Mouse (Mus musculus) C2C12 (cell line): ENCODE measurements around the gene Tmem232. TPM values are rescaled to one million over a fixed set of nuclear protein-coding genes. Genes with fewer than 3 reads are reported as not detected.
A peak's percentile ranks its signal among the peaks of the same experiment; 100 is the strongest.
"Not testable (repeated sequence)": the region's sequence is repeated elsewhere in the genome, so short reads cannot be mapped to it uniquely, and the experiment has no call there.

Experiments used
- H3K27me3 ChIP-seq: one replicate; pipeline ENCODE4 v1.6.1; 2011; ENCODE audit not compliant: control insufficient read depth, insufficient read depth, insufficient read length
- H3K36me3 ChIP-seq: one replicate; pipeline ENCODE4 v1.6.1; 2011; ENCODE audit not compliant: control insufficient read depth, insufficient read depth
- H3K4me3 ChIP-seq: one replicate; pipeline ENCODE4 v1.5.1; 2011; ENCODE audit warnings: mild to moderate bottlenecking, control low read depth; ENCODE audit not compliant: poor library complexity, insufficient read depth, severe bottlenecking
- H3K79me2 ChIP-seq: one replicate; pipeline ENCODE4 v1.6.1; 2011; ENCODE audit not compliant: control insufficient read depth, insufficient read depth
- H3K79me3 ChIP-seq: one replicate; pipeline ENCODE4 v1.6.1; 2011; ENCODE audit warnings: low read depth, control low read depth
- H3ac ChIP-seq: one replicate; pipeline ENCODE3; 2011; ENCODE audit warnings: low read depth; ENCODE audit not compliant: control insufficient read depth, insufficient read length
- CEBPB ChIP-seq: IDR thresholded peaks from one replicate; pipeline ENCODE4 v1.6.1; 2011; ENCODE audit warnings: low read depth, mild to moderate bottlenecking, control low read depth, moderate library complexity
- CTCF ChIP-seq: IDR thresholded peaks from one replicate; pipeline ENCODE4 v1.5.1; 2011; ENCODE audit not compliant: control insufficient read depth, insufficient read depth, insufficient read length
- FOSL1 ChIP-seq: IDR thresholded peaks from one replicate; pipeline ENCODE4 v1.8.0; 2011; ENCODE audit warnings: mild to moderate bottlenecking, low read length; ENCODE audit not compliant: poor library complexity, insufficient read depth, severe bottlenecking
- MAX ChIP-seq: IDR thresholded peaks from one replicate; pipeline ENCODE4 v1.6.1; 2011; ENCODE audit warnings: mild to moderate bottlenecking, control low read depth
- MYOD1 ChIP-seq: IDR thresholded peaks from one replicate; pipeline ENCODE4 v1.6.1; 2011; ENCODE audit warnings: low read depth; ENCODE audit not compliant: control insufficient read depth, insufficient read length
- MYOG ChIP-seq: IDR thresholded peaks from one replicate; pipeline ENCODE4 v1.6.1; 2011; ENCODE audit not compliant: control insufficient read depth, insufficient read length; ENCODE audit errors: extremely low read depth
- USF1 ChIP-seq: IDR thresholded peaks from one replicate; pipeline ENCODE4 v1.6.1; 2011; ENCODE audit warnings: low read depth, mild to moderate bottlenecking, control low read depth, moderate library complexity
- polyA plus RNA-seq: library from polyadenylated mRNA; unstranded; fragments of >200 nt; fragmentation: generic; extraction: Trizol; gene quantifications from one replicate; pipeline ENCODE4 v1.2.1, GENCODE M21; 2012; ENCODE audit warnings: missing spikeins

Tmem232 gene
- polyA plus RNA-seq, 1 experiment: not detected

DNA sequence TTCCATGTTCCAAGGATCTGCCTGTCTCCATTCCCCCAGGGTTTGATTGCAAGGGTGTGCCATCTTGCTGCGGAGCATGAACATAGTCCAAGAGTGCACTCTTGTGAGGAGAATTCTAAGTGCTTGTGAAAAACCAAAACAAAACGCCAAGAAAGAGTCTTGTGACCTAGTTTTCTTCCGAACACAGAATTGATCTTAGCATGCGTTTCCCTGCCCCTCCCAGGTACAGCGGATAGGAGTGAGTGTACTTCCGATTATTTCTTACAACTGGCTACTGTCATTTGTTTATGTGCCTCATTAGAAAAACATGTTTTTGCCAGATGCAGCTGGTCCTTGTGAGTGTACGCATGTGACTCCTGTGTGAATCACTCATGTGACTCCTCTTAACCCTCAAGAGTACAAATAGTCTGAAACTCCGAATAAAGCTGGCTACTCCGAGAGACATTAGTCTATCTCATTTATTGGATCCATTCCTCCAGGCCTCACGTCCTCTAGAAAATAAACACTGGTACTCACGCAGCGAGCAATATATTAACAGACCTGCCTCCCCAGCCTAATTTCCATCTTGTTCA, 11.9 kb upstream of the Tmem232 start:
- H3K79me2 ChIP-seq: no peaks in the 10 kb centered on the region
- TF ChIP-seq MAX: no peak
- no peak for TF ChIP-seq MYOD1
- peak; percentile 52 for TF ChIP-seq USF1
- no peaks in the 10 kb centered on the region for H3K79me3 ChIP-seq
- H3K4me3 ChIP-seq: no peak overlapping the region
- H3K36me3 ChIP-seq: no peaks in the 10 kb centered on the region
- H3ac ChIP-seq: no peak overlapping the region
- no peaks in the 10 kb centered on the region for H3K27me3 ChIP-seq

DNA sequence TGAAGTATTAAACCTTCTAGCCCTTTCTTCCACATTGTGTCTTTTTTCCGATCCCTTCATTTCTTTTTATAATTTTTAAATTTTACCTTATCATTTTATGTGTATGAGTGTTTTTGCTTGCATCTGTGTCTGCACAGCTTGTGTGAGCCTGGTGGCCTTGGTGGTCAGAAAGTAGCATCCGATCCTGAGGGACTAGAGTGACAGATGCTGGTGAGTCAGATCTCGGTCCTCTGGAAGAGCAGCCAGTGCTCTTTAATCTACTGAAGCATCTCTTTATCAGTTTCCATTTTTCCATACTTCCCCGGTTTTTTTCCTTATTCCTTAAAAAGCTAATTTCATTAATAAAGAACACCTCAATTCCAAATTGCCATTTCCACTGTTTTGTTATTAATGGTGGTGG, 9.8 kb upstream of the Tmem232 start:
- Histone ChIP-seq H3K79me3 (no peaks in the 10 kb centered on the region), H3K79me2 (no peaks in the 10 kb centered on the region), H3K27me3 (no peaks in the 10 kb centered on the region), H3K36me3 (no peaks in the 10 kb centered on the region), H3ac (no peak overlapping the region), H3K4me3 (no peak overlapping the region)
- no peak for TF ChIP-seq CTCF
- no peak for TF ChIP-seq USF1
- TF ChIP-seq MYOG: no peak

DNA sequence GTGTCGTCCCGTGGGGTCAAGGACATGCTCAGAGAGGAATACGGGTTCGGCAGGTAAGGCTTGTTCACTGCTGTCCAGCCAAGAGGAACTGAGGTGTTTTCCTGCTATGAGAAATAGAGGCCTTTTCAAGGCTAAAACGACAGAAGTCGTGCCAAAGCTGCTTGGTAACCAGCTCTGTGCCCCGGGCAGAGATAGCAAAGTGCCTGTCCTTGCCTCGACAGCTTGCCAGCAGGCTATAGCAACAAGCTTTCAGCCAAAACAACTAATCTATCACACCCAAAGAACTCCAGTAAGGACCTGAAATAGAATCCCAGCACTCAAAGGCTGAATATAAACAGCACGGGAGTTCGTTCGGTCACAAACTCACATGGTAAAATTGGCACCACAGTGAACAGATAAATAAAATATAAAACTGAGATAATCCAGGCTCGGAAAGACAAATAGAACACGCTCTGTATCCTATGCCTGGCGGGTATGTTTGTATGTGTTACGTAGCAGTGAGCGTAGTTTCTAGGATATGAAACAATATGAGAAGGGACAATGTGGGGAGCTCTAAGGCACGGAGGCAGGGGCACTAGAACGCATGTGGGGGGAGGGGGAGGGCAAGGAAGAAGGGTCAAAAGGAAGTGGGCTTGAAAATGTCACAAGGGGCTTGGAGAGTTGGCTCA, 8.2 kb upstream of the Tmem232 start:
- H3K27me3 ChIP-seq: no peaks in the 10 kb centered on the region
- no peak overlapping the region for H3ac ChIP-seq
- no peaks in the 10 kb centered on the region for H3K79me3 ChIP-seq
- H3K36me3 ChIP-seq: no peaks in the 10 kb centered on the region
- no peak overlapping the region for H3K4me3 ChIP-seq
- no peaks in the 10 kb centered on the region for H3K79me2 ChIP-seq
- no peak for TF ChIP-seq MYOG

DNA sequence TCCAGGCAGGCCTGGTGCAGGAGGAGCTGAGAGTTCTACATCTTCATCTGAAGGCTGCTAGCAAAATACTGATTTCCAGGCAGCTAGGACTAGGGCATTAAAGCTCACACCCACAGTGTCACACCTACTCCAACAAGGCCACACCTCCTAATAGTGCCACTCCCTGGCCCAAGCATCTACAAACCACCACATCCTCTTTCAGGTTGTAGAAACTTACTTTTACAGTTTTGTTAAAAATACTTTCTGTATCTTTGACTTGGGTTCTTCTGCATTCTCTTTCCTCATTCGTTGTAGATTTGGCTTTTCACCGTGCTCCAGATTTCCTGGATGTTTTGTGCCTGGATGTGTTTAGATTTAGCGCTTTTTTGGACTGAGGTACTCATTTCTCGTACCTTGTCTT, 5.6 kb upstream of the Tmem232 start:
- H3K4me3 ChIP-seq, H3K36me3 ChIP-seq, H3ac ChIP-seq, H3K79me2 ChIP-seq, H3K79me3 ChIP-seq, H3K27me3 ChIP-seq: not testable (repeated sequence)

DNA sequence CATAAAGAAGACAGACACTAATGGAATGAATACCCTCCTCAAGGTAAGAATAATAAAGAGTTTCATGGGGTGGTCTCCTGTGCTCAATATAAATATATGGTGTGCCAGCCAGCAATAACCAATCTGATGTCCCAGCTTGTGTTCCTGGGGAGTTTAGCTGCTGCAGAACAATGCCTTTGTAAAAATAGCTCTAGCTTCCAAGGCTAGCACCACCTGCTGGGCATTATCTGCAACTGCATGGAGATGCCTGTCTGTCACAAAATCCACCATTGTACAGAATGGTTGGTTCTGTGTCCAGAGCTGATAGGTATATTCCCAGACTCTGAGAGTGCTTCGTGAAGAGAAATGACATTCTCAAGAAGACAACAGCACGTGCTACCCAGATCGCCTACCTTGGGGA, 4.4 kb downstream of the Tmem232 start:
- H3K79me3 ChIP-seq: no peaks in the 10 kb centered on the region
- peaks cover 6% of the 10 kb centered on the region for H3K27me3 ChIP-seq
- H3K4me3 ChIP-seq: no peak overlapping the region
- H3K36me3 ChIP-seq: no peaks in the 10 kb centered on the region
- no peaks in the 10 kb centered on the region for H3K79me2 ChIP-seq
- no peak overlapping the region for H3ac ChIP-seq
- TF ChIP-seq CTCF (peak; percentile 22), MAX (no peak)

- H3ac ChIP-seq, H3K27me3 ChIP-seq, H3K79me3 ChIP-seq, H3K79me2 ChIP-seq, H3K4me3 ChIP-seq, H3K36me3 ChIP-seq: not testable (repeated sequence)
Measured at GRCm38 (mm10) chr17:65532381-65532780, 8.2 kb downstream of the Tmem232 start.

GRCm38 (mm10) chr17:65527529-65527928, 13.1 kb downstream of the Tmem232 start:
- H3K4me3 ChIP-seq: no peak overlapping the region
- TF ChIP-seq MYOG (no peak), CEBPB (no peak), USF1 (no peak), MAX (no peak), MYOD1 (no peak), CTCF (no peak), FOSL1 (no peak)
- no peaks in the 10 kb centered on the region for H3K79me2 ChIP-seq
- H3K36me3 ChIP-seq: no peaks in the 10 kb centered on the region
- H3K27me3 ChIP-seq: peaks cover 10% of the 10 kb centered on the region
- H3K79me3 ChIP-seq: no peaks in the 10 kb centered on the region
- no peak overlapping the region for H3ac ChIP-seq
